Mouse (Mus musculus) lung, postnatal 14 days (tissue): ENCODE results near the gene St3gal2.
"Not testable (repeated sequence)": the region's sequence is repeated elsewhere in the genome, so short reads cannot be mapped to it uniquely, and the experiment has no call there.

ENCODE experiments used
- DNase-seq: peaks from one replicate; pipeline ENCODE4 v3.0.0; 2021

Gene St3gal2

DNA sequence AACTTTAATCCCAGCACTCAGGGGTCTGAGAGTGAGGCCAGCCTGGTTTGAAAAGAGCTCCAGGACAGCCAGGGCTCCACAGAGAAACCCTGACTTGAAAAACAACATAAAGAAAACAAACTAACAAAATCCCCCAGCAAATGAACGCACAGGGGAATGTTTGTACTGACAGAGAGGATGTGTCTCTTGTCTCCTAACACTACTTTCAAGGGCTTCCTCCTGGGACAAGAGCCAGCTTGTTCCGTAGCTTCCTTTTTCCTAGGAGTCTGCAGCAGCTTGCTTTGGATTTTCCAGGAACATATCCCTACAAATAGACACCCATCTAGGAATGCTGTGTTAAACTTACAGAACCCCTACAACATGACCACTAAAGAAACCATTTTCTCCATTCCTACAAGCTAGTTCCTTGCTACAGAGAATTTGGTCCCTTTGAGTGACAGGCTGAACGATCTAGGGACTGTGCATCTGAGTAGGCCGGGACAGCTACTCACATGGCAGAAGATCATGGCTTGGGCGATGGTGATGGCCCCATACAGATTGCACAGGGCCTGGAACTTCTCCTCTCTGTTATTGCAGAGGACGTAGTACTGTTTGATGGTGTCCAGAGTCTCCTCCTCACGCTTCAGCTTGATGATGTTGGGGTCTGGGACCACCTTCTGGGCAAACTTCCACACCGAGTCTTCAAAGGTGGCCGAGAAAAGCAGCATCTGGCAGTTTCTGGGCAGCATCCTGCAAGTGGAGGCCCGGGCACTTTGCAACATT lies 90.7 kb downstream of the St3gal2 start:
- not testable (repeated sequence) for DNase-seq
